Mouse (Mus musculus): ENCODE measurements around the gene Gabarapl2. TPM values are rescaled to one million over a fixed set of nuclear protein-coding genes. Genes with fewer than 3 reads are reported as not detected.
A peak's percentile ranks its signal among the peaks of the same experiment; 100 is the strongest.

Gene Gabarapl2
- total and polyA plus RNA-seq, 2 experiments from 2014 or later: 117 to 469 TPM

DNA sequence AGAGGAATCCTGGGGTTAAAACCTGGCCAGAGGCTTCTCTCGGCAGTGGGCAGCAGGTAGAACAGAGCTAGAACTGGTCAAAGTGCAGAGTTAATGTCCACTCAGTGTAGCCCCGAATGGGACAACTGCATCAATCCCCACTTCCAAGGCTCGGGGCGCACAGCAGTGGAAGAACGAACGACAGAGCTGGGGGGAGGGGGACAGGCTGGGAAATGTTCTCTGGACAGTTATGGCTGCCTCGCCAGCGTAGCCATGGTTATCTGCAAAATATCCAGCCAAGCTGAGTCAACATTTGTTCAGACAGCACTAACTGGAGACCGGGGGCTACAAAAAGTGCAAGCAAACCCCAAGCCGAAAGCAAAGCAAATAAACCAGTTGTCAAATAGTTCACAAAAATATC, 37.6 kb downstream of the Gabarapl2 start:
- Histone ChIP-seq H3K4me1 (ENCODE audit: insufficient read depth, low read length) (no peaks in the 10 kb centered on the region), H3K27me3 (ENCODE audit: insufficient read depth, low read length) (no peaks in the 10 kb centered on the region), H3K4me2 (ENCODE audit: low read depth, low read length, poor library complexity, severe bottlenecking) (no peak overlapping the region), H3K4me3 (ENCODE audit: low read depth, low read length) (no peak overlapping the region), H3K9me3 (ENCODE audit: low read length) (no peaks in the 10 kb centered on the region), H3K9ac (replicated peaks; ENCODE audit: low read length, poor library complexity, severe bottlenecking) (no peak overlapping the region), H3K36me3 (ENCODE audit: insufficient read depth, low read length) (peaks cover 6% of the 10 kb centered on the region; the same call in 1 of the 2 replicates), H3K27ac (ENCODE audit: low read depth, low read length) (no peak overlapping the region)
- DNase-seq (ENCODE audit: low spot score) (no peak), ATAC-seq (ENCODE audit: low FRiP score) (no peak)
- WGBS: 72% methylated on average over 10 of the region's 10 CpGs
- no peak for TF ChIP-seq CTCF (IDR thresholded peaks at IDR 0.05)

DNA sequence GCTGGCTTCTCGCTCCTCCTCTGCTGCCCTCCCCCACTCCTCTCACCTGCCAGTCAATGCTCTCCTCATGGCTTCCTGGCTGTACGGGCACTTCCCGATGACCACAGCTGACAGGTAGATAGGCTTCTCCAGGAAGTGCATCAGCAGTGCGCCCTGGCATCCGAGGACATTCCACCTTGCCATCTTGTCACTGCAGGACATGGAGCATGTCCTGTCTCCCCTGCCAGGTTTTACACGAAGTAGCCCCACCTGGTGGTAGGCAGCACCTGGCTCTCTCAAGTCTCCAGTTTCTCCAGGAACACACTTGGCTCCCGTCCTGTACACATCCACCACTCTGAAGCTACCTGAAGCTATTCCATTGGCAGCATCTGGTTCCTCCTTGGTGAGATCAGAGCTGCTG, 41.6 kb downstream of the Gabarapl2 start:
- Histone ChIP-seq H3K27me3 (ENCODE audit: insufficient read depth, low read length) (no peaks in the 10 kb centered on the region), H3K4me3 (ENCODE audit: low read depth, low read length) (no peak overlapping the region), H3K36me3 (ENCODE audit: insufficient read depth, low read length) (peaks cover 6% of the 10 kb centered on the region), H3K4me2 (ENCODE audit: low read depth, low read length, poor library complexity, severe bottlenecking) (no peak overlapping the region), H3K9me3 (ENCODE audit: low read length) (no peaks in the 10 kb centered on the region), H3K4me1 (ENCODE audit: insufficient read depth, low read length) (no peaks in the 10 kb centered on the region), H3K27ac (ENCODE audit: low read depth, low read length) (no peak overlapping the region), H3K9ac (replicated peaks; ENCODE audit: low read length, poor library complexity, severe bottlenecking) (no peak overlapping the region)
- DNase-seq (ENCODE audit: low spot score) (no peak), ATAC-seq (ENCODE audit: low FRiP score) (no peak)
- 80% methylated on average over 7 of the region's 7 CpGs for WGBS
- peak; percentile 44; the same call in 1 of the 2 replicates for TF ChIP-seq CTCF (IDR thresholded peaks at IDR 0.05)

DNA sequence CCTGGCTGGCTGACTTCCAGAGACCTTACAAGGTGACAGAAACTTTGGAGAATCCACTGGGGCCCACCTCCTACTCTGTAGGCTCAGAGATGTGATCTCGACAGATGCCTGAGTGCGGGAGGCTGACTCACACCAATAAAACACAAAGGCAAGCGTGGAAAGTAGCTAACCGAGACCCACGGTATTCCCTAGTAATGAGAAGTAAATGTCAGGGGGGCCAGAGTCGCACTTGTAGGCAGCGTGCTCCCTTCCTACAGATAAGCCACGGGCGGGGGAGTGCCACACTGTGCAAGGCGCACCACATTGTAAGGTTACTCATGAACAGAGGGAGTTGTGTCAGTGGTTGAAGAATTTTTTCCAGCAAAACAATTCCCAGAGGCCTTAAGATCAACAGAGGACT, 44.0 kb downstream of the Gabarapl2 start:
- no peak for DNase-seq (ENCODE audit: low spot score)
- WGBS: 88% methylated on average over 10 of the region's 10 CpGs
- Histone ChIP-seq H3K4me1 (ENCODE audit: insufficient read depth, low read length) (no peaks in the 10 kb centered on the region), H3K36me3 (ENCODE audit: insufficient read depth, low read length) (peaks cover 10% of the 10 kb centered on the region; the same call in 1 of the 2 replicates), H3K9ac (replicated peaks; ENCODE audit: low read length, poor library complexity, severe bottlenecking) (no peak overlapping the region), H3K27me3 (ENCODE audit: insufficient read depth, low read length) (no peaks in the 10 kb centered on the region), H3K4me3 (ENCODE audit: low read depth, low read length) (no peak overlapping the region), H3K27ac (ENCODE audit: low read depth, low read length) (no peak overlapping the region), H3K9me3 (ENCODE audit: low read length) (no peaks in the 10 kb centered on the region), H3K4me2 (ENCODE audit: low read depth, low read length, poor library complexity, severe bottlenecking) (no peak overlapping the region)
- ATAC-seq (ENCODE audit: low FRiP score): no peak
- TF ChIP-seq CTCF (IDR thresholded peaks at IDR 0.05): no peak

DNA sequence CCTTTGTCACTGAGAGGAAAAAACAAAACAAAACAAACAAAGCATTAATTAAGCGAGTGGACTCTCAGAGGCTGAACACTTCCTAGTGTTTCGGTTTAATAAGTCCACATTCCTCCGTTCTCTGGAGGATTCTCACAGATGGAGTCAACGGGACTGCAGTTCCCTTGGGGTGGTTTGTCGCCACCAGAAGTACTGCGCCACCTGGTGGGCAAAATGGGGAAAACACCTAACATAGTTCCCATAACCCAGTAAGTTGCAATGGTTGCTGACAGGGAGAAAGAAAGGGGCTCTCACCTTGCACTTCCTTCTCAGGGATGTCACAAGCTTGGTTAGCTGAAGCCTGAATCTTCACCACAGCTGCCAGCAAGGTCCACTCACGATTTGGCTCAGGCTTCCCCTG, 49.4 kb downstream of the Gabarapl2 start:
- Histone ChIP-seq H3K9me3 (ENCODE audit: low read length) (no peaks in the 10 kb centered on the region), H3K36me3 (ENCODE audit: insufficient read depth, low read length) (peaks cover 20% of the 10 kb centered on the region), H3K27me3 (ENCODE audit: insufficient read depth, low read length) (no peaks in the 10 kb centered on the region), H3K4me3 (ENCODE audit: low read depth, low read length) (no peak overlapping the region), H3K4me1 (ENCODE audit: insufficient read depth, low read length) (peaks cover 4% of the 10 kb centered on the region; the same call in 1 of the 2 replicates), H3K4me2 (ENCODE audit: low read depth, low read length, poor library complexity, severe bottlenecking) (no peak overlapping the region), H3K9ac (replicated peaks; ENCODE audit: low read length, poor library complexity, severe bottlenecking) (no peak overlapping the region), H3K27ac (ENCODE audit: low read depth, low read length) (no peak overlapping the region)
- TF ChIP-seq CTCF (IDR thresholded peaks at IDR 0.05): peak; percentile 83
- 14% methylated on average over 7 of the region's 7 CpGs for WGBS
- DNase-seq (ENCODE audit: low spot score): peak; percentile 79
- ATAC-seq (ENCODE audit: low FRiP score): no peak

DNA sequence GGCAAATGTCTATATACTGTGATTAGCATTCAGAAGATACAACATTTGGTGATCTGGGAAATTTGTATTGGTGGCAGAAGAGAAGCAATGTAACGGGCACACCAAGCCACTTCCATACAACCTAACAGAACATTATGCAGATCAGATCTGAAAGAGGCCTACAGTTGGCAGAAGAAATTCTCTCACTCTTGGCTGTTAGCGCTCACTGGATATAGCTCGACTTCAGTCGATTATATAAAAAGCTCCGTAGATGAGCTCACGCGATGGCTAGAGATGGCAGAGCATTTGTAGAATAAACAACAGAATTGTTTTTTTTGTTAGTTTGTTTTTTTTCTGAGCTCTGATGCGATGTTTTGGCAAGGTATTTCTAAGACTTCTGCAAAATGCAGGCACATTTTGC, 50.8 kb downstream of the Gabarapl2 start:
- ATAC-seq (ENCODE audit: low FRiP score): no peak
- Histone ChIP-seq H3K4me2 (ENCODE audit: low read depth, low read length, poor library complexity, severe bottlenecking) (peak overlapping the region; percentile 62), H3K4me3 (ENCODE audit: low read depth, low read length) (peak overlapping the region; percentile 53), H3K27ac (ENCODE audit: low read depth, low read length) (no peak overlapping the region), H3K9me3 (ENCODE audit: low read length) (no peaks in the 10 kb centered on the region), H3K27me3 (ENCODE audit: insufficient read depth, low read length) (no peaks in the 10 kb centered on the region), H3K4me1 (ENCODE audit: insufficient read depth, low read length) (peaks cover 4% of the 10 kb centered on the region; the same call in 1 of the 2 replicates), H3K9ac (replicated peaks; ENCODE audit: low read length, poor library complexity, severe bottlenecking) (peak overlapping the region; percentile 59; the same call in 1 of the 2 replicates), H3K36me3 (ENCODE audit: insufficient read depth, low read length) (peaks cover 33% of the 10 kb centered on the region)
- 62% methylated on average over 8 of the region's 8 CpGs for WGBS
- DNase-seq (ENCODE audit: low spot score): no peak
- no peak for TF ChIP-seq CTCF (IDR thresholded peaks at IDR 0.05)

DNA sequence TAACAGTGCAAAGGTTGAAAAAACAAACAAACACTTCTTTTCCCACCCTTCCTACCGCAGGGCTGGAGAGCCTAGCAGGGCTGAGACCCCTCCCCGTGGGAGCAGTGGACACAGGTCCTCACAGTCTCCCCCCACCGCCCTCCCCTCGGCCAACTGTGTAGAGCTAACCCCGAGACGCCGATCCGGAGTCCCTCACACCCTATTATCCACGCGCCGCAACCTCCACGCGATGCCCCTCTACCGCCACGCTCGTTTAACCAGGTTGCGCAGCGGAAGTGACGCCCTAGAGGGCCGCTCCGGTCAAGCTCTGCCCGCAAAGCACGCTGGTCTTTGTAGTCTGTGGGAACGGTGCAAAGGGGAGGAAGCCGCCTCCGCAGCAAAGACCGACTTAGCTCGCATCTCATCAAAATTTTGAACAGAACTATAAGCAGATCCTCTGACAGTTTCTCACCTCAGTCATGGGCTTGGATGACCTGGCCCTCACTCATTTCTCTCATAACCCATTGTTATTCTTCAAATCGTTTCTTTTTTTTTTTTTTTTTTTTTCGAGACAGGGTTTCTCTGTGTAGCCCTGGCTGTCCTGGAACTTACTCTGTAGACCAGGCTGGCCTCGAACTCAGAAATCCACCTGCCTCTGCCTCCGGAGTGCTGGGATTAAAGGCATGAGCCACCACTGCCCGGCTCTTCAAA, 51.7 kb downstream of the Gabarapl2 start, which contains the start of gene Adat1:
Adat1 (minus strand) TSS at position 290 of the 690 bp plus-strand sequence.
- H3K4me3 ChIP-seq (ENCODE audit: low read depth, low read length): peak within 1 kb of the TSS; percentile 53
- peak; percentile 43 for TF ChIP-seq CTCF (IDR thresholded peaks at IDR 0.05)
- H3K4me1 ChIP-seq (ENCODE audit: insufficient read depth, low read length): peaks cover 4% of the 10 kb centered on the region; the same call in 1 of the 2 replicates
- 3% methylated on average over 32 of the region's 33 CpGs for WGBS
- no peaks in the 10 kb centered on the region for H3K9me3 ChIP-seq (ENCODE audit: low read length)
- DNase-seq (ENCODE audit: low spot score) (peak; percentile 95), ATAC-seq (ENCODE audit: low FRiP score) (peak; percentile 94)
- H3K9ac ChIP-seq (replicated peaks; ENCODE audit: low read length, poor library complexity, severe bottlenecking): peak within 1 kb of the TSS; percentile 59
- peak within 1 kb of the TSS; percentile 62 for H3K4me2 ChIP-seq (ENCODE audit: low read depth, low read length, poor library complexity, severe bottlenecking)
- H3K27me3 ChIP-seq (ENCODE audit: insufficient read depth, low read length): no peaks in the 10 kb centered on the region
- H3K27ac ChIP-seq (ENCODE audit: low read depth, low read length): peak within 1 kb of the TSS; percentile 44; the same call in 1 of the 2 replicates
- H3K36me3 ChIP-seq (ENCODE audit: insufficient read depth, low read length): peaks cover 38% of the 10 kb centered on the region
